Mouse (Mus musculus) intestine, embryonic 15.5 days (tissue): ENCODE measurements around the gene Fgf10. TPM values are rescaled to one million over a fixed set of nuclear protein-coding genes. Genes with fewer than 3 reads are reported as not detected.

Experiments used
- ATAC-seq: fragments of 200-750 bp; cut with Nextera tagmentation; 2 replicates; pipeline ENCODE4 v1.8.0; 2017; ENCODE audit warnings: moderate TSS enrichment, moderate library complexity
- H3K27ac ChIP-seq: fragments of 300-500 bp; sonication (generic); 2 replicates; pipeline ENCODE4 v1.5.1; 2015; ENCODE audit warnings: mild to moderate bottlenecking, inconsistent platforms
- H3K27me3 ChIP-seq: fragments of 300-500 bp; sonication (generic); replicated peaks from 2 replicates; pipeline ENCODE4 v1.6.1; 2015; ENCODE audit warnings: inconsistent platforms
- H3K36me3 ChIP-seq: fragments of 300-500 bp; sonication (generic); 2 replicates; pipeline ENCODE4 v1.6.1; 2015; ENCODE audit warnings: inconsistent platforms
- H3K4me1 ChIP-seq: fragments of 300-500 bp; sonication (generic); replicated peaks from 2 replicates; pipeline ENCODE4 v1.6.1; 2015; ENCODE audit warnings: inconsistent platforms
- H3K4me2 ChIP-seq: fragments of 300-500 bp; sonication (generic); replicated peaks from 2 replicates; pipeline ENCODE4 v1.6.1; 2015; ENCODE audit warnings: mild to moderate bottlenecking, inconsistent platforms
- H3K4me3 ChIP-seq: fragments of 300-500 bp; sonication (generic); replicated peaks from 2 replicates; pipeline ENCODE4 v1.5.1; 2015; ENCODE audit warnings: inconsistent platforms
- H3K9ac ChIP-seq: fragments of 300-500 bp; sonication (generic); 2 replicates; pipeline ENCODE4 v1.6.1; 2015; ENCODE audit warnings: inconsistent platforms
- H3K9me3 ChIP-seq: fragments of 300-500 bp; sonication (generic); 2 replicates; pipeline ENCODE4 v1.6.1; 2016; ENCODE audit warnings: inconsistent platforms
- WGBS: fragments of 180-500 bp; shearing (Covaris S2); methylation state at CpG from one replicate; pipeline ENCODE4 v1.1.7; 2015; 5-methylcytosine and 5-hydroxymethylcytosine counted together
- polyA plus RNA-seq: library from polyadenylated mRNA; unstranded; fragments of >200 nt; fragmentation: Nextera tagmentation; extraction: Ambion mirVana; gene quantifications from 2 replicates; pipeline ENCODE4 v1.2.1, GENCODE M21; 2015

Fgf10 gene
- polyA plus RNA-seq, 1 experiment from 2014 or later = 3.0 TPM

GRCm38 (mm10) chr13:118731850-118732552, 62.4 kb downstream of the Fgf10 start:
- H3K4me1 ChIP-seq = no peaks in the 10 kb centered on the region
- no peak for ATAC-seq
- H3K27me3 ChIP-seq = no peaks in the 10 kb centered on the region
- WGBS = 38% methylated on average over 12 of the region's 12 CpGs
- H3K9ac ChIP-seq = no peak overlapping the region
- H3K36me3 ChIP-seq = no peaks in the 10 kb centered on the region
- H3K4me2 ChIP-seq = peak overlapping the region; percentile 38; the same call in 1 of the 2 replicates
- H3K27ac ChIP-seq = no peak overlapping the region
- no peaks in the 10 kb centered on the region for H3K9me3 ChIP-seq
- no peak overlapping the region for H3K4me3 ChIP-seq

DNA sequence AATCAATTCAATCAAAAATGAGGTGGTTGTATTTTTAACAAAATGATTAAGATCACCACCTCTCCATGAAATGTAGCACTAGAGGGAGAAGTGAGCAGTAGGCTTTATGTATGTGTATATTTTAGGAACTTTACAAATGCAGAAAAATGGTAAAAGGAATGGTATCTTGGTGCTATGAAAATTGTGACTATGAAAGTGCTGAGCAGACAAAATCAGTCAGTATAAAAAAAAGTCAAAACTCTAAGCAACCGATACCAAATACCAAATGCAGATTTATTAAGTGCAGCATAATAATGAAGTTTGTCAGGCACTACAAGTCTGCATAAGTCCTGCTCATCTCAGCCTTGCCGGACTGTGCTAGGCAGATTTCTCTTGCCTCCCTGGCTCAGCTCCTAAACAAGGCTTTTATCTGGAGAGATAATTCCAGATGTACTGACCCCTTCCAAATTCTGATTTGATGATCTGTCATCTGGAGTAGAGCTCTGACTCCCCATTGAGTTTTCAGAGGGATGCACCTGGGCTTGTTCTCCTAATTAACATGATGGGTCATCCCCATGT, 70.3 kb downstream of the Fgf10 start:
- Histone ChIP-seq H3K36me3 (no peaks in the 10 kb centered on the region), H3K27ac (no peak overlapping the region), H3K4me1 (no peaks in the 10 kb centered on the region), H3K9ac (no peak overlapping the region), H3K9me3 (no peaks in the 10 kb centered on the region), H3K27me3 (no peaks in the 10 kb centered on the region), H3K4me3 (no peak overlapping the region), H3K4me2 (no peak overlapping the region)
- 73% methylated on average over 2 of the region's 2 CpGs for WGBS
- no peak for ATAC-seq

GRCm38 (mm10) chr13:118742788-118743187, 73.2 kb downstream of the Fgf10 start:
- H3K4me3 ChIP-seq = no peak overlapping the region
- H3K27me3 ChIP-seq = no peaks in the 10 kb centered on the region
- H3K36me3 ChIP-seq = no peaks in the 10 kb centered on the region
- H3K4me1 ChIP-seq = no peaks in the 10 kb centered on the region
- H3K9ac ChIP-seq = no peak overlapping the region
- H3K9me3 ChIP-seq = no peaks in the 10 kb centered on the region
- H3K27ac ChIP-seq = no peak overlapping the region
- no peak for ATAC-seq
- H3K4me2 ChIP-seq = no peak overlapping the region
- WGBS = 75% methylated on average over 4 of the region's 4 CpGs

DNA sequence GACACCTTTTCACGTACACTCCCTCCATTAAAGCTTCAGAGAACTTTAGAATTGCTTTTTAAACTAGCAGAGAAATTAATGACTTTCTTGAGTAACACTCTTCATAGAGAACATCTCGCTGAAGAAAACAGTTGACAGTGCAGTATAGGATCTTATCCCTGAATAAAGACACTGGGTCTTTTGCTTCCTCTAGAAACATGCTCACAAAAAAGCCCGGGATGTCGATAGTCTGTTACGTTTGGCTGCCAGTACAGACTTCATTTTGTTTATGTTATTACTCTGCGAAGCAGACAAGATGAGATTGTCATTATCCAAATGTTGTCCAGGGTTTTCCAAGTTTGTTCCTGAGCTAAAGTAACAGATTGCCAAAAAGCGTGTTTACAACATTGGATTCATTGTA, 75.2 kb downstream of the Fgf10 start:
- ATAC-seq = no peak
- WGBS = 56% methylated on average over 7 of the region's 7 CpGs
- H3K9ac ChIP-seq = no peak overlapping the region

DNA sequence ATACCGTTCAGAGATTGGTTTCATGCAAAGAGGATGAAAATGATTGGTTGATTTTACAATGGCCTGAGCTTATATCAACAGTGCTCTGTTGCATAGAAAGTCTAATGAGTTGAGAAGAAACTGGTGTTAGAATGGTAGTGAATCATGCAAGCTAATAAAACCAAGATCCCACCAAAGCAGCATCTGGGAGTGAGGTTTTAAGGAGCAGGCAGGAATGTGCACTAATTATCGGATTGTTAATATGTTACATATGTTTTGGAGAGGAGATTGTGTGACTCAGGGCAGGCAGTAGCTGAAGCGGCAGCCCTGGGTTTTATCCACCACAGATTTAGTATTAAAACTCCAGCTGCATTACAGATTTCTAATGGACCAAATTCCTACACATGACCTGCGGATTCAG, 76.8 kb downstream of the Fgf10 start:
- H3K27me3 ChIP-seq = no peaks in the 10 kb centered on the region
- H3K4me2 ChIP-seq = no peak overlapping the region
- no peak overlapping the region for H3K27ac ChIP-seq
- H3K36me3 ChIP-seq = no peaks in the 10 kb centered on the region
- no peak overlapping the region for H3K4me3 ChIP-seq
- H3K9me3 ChIP-seq = no peaks in the 10 kb centered on the region
- WGBS = 84% methylated on average over 4 of the region's 4 CpGs
- H3K4me1 ChIP-seq = no peaks in the 10 kb centered on the region
- ATAC-seq = no peak
- H3K9ac ChIP-seq = no peak overlapping the region

More for the DNA sequence above, 75.2 kb downstream of the Fgf10 start:
- Histone ChIP-seq H3K27ac (no peak overlapping the region), H3K4me3 (no peak overlapping the region), H3K27me3 (no peaks in the 10 kb centered on the region), H3K9me3 (no peaks in the 10 kb centered on the region), H3K4me1 (no peaks in the 10 kb centered on the region), H3K4me2 (no peak overlapping the region), H3K36me3 (no peaks in the 10 kb centered on the region)

GRCm38 (mm10) chr13:118754024-118754423, 84.4 kb downstream of the Fgf10 start:
- H3K27me3 ChIP-seq = no peaks in the 10 kb centered on the region
- WGBS = 76% methylated on average over 4 of the region's 4 CpGs
- no peaks in the 10 kb centered on the region for H3K4me1 ChIP-seq
- H3K9me3 ChIP-seq = no peaks in the 10 kb centered on the region
- H3K4me2 ChIP-seq = no peak overlapping the region
- no peak for ATAC-seq
- no peak overlapping the region for H3K4me3 ChIP-seq
- H3K9ac ChIP-seq = no peak overlapping the region
- H3K27ac ChIP-seq = no peak overlapping the region
- H3K36me3 ChIP-seq = no peaks in the 10 kb centered on the region

DNA sequence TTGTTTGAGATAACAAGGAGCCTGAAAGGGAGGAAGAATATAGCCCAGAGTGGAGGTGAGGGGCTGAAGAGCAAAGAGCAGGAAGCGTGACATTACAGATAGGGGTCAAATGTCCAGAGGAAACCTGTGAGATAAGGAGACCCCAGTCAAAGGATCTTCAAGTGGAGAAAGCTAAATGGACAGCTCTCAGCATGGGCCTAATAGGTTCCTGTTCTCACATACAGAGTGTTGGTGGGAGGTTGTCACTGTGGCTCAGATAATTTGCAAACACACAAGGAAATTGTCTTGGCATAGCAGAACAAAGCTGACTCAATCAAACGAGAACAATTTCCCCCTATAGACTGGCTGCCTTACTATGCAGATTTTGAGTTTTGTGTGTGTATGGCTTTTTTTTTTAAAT, 89.4 kb downstream of the Fgf10 start:
- Histone ChIP-seq H3K4me2 (no peak overlapping the region), H3K4me1 (no peaks in the 10 kb centered on the region), H3K36me3 (no peaks in the 10 kb centered on the region), H3K9me3 (no peaks in the 10 kb centered on the region), H3K9ac (no peak overlapping the region), H3K27me3 (no peaks in the 10 kb centered on the region), H3K4me3 (no peak overlapping the region), H3K27ac (no peak overlapping the region)
- WGBS = 35% methylated on average over 2 of the region's 2 CpGs
- no peak for ATAC-seq

DNA sequence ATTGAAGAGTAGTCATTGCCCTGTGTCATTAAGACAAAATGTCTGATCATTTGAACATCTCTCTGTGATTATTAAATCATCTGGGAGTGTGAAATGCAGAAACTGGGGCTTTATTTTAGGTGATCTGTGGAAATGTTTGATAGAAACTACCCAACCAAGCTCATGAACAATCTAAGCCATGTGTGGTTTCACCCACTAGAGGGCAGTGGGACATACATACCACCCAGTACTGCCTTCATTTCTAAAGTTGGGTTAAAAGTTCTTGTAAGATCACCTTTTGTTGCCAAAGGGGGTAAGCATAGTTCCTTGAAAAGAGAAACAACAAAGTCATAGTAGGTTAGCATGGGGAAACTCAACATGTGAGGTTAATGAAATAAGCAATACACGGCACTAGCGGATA, 93.4 kb downstream of the Fgf10 start:
- 96% methylated on average over 2 of the region's 2 CpGs for WGBS

GRCm38 (mm10) chr13:118772188-118772587, 102.6 kb downstream of the Fgf10 start:
- Histone ChIP-seq H3K27me3 (no peaks in the 10 kb centered on the region), H3K4me3 (no peak overlapping the region), H3K4me2 (no peak overlapping the region), H3K4me1 (no peaks in the 10 kb centered on the region), H3K27ac (no peak overlapping the region), H3K9ac (no peak overlapping the region), H3K36me3 (no peaks in the 10 kb centered on the region), H3K9me3 (no peaks in the 10 kb centered on the region)
- ATAC-seq = no peak

More for the DNA sequence above, 93.4 kb downstream of the Fgf10 start:
- Histone ChIP-seq H3K27ac (no peak overlapping the region), H3K36me3 (no peaks in the 10 kb centered on the region), H3K4me3 (no peak overlapping the region), H3K4me1 (no peaks in the 10 kb centered on the region), H3K27me3 (no peaks in the 10 kb centered on the region), H3K4me2 (no peak overlapping the region), H3K9me3 (no peaks in the 10 kb centered on the region), H3K9ac (no peak overlapping the region)
- ATAC-seq = no peak

DNA sequence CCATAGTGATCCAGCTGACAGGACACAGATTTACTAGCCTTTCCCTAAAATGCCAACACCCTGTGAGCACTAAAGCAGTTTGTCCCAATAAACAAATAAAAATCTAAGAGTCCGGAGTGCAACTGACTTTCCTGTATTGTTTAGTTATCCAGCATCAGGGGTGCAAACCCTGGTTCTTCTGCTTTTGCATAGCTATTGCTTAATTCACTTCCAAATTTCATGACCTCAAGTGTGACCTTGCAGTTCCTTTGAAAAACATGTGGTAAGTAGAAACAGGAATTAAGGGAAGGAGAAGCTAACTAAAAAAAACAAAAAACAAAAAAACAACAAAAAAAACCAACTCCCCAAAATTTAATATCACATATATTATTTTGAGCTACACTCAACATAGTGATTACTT, 105.6 kb downstream of the Fgf10 start:
- WGBS = 48% methylated on average over 1 of the region's 1 CpGs
- no peak overlapping the region for H3K4me2 ChIP-seq
- no peak for ATAC-seq

DNA sequence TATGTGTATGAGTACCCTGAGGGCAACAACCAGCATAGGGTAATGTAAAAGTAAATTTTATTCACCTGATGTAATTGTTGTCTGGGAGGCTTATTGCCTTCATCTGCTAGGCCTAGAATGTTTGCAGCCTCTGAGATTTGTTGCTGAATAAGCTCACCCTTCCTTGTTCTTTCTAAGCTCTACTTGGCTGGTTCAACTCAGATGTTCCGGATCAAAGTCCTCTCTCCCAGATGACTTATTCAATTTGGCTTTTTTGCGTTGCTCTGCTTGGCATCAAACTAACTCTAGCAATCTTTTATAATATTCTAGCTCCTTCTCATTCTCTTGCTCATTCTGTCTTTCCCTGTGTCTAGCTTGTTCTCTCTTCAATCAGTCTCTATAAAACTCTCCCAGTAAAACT, 109.6 kb downstream of the Fgf10 start:
- H3K9me3 ChIP-seq = no peaks in the 10 kb centered on the region
- H3K4me3 ChIP-seq = no peak overlapping the region
- H3K27ac ChIP-seq = no peak overlapping the region
- no peak for ATAC-seq
- no peak overlapping the region for H3K4me2 ChIP-seq
- H3K36me3 ChIP-seq = no peaks in the 10 kb centered on the region
- no peaks in the 10 kb centered on the region for H3K4me1 ChIP-seq
- no peaks in the 10 kb centered on the region for H3K27me3 ChIP-seq
- WGBS = 88% methylated on average over 2 of the region's 2 CpGs
- H3K9ac ChIP-seq = no peak overlapping the region

More for the DNA sequence above, 105.6 kb downstream of the Fgf10 start:
- Histone ChIP-seq H3K27me3 (no peaks in the 10 kb centered on the region), H3K36me3 (no peaks in the 10 kb centered on the region), H3K9ac (no peak overlapping the region), H3K4me1 (no peaks in the 10 kb centered on the region), H3K4me3 (no peak overlapping the region), H3K27ac (no peak overlapping the region), H3K9me3 (no peaks in the 10 kb centered on the region)

GRCm38 (mm10) chr13:118791753-118792152, 122.2 kb downstream of the Fgf10 start:
- no peak for ATAC-seq

DNA sequence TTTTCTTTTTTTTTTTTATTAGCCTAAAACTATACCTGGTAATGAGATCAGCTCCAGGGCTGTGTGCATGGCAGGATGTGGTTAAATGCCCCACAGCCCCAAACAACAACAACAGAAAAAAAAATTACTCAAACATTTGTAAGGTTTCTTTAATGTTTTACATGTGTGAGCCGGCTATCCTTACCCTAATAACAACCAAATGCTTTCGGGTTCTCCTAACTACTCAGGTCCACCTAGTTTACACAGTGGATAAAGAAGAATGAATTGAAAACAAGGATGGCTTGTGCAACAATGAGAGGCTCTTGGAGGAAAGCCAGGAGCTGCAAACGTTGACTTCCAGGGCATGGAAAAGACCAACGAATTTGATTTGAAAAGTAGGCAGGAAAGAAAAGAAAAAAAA, 122.6 kb downstream of the Fgf10 start:
- no peak overlapping the region for H3K4me2 ChIP-seq
- no peak overlapping the region for H3K4me3 ChIP-seq
- no peak overlapping the region for H3K27ac ChIP-seq
- no peaks in the 10 kb centered on the region for H3K9me3 ChIP-seq
- H3K4me1 ChIP-seq = no peaks in the 10 kb centered on the region
- no peaks in the 10 kb centered on the region for H3K27me3 ChIP-seq
- ATAC-seq = no peak
- WGBS = 40% methylated on average over 4 of the region's 4 CpGs
- H3K9ac ChIP-seq = no peak overlapping the region
- H3K36me3 ChIP-seq = no peaks in the 10 kb centered on the region

More at GRCm38 (mm10) chr13:118791753-118792152, 122.2 kb downstream of the Fgf10 start:
- H3K4me3 ChIP-seq = no peak overlapping the region
- no peaks in the 10 kb centered on the region for H3K9me3 ChIP-seq
- no peaks in the 10 kb centered on the region for H3K27me3 ChIP-seq
- no peak overlapping the region for H3K9ac ChIP-seq
- H3K36me3 ChIP-seq = no peaks in the 10 kb centered on the region
- H3K4me2 ChIP-seq = no peak overlapping the region
- H3K4me1 ChIP-seq = no peaks in the 10 kb centered on the region
- no peak overlapping the region for H3K27ac ChIP-seq
- WGBS = 57% methylated on average over 4 of the region's 4 CpGs
